Mouse (Mus musculus) CH12.LX (cell line): Measurements from ENCODE around the gene Tbr1. TPM values are rescaled to one million over a fixed set of nuclear protein-coding genes. Genes with fewer than 3 reads are reported as not detected.

Experiments
- DNase-seq: peaks from one replicate; pipeline ENCODE4 v3.0.0-alpha.2; 2013; ENCODE audit errors: extremely low read depth
- H3K27ac ChIP-seq: 2 replicates; pipeline ENCODE4 v1.5.1; 2012; ENCODE audit warnings: low read depth, mild to moderate bottlenecking, control low read depth, moderate library complexity; ENCODE audit not compliant: insufficient read depth
- H3K27me3 ChIP-seq: replicated peaks from 2 replicates; pipeline ENCODE3; 2012; ENCODE audit warnings: inconsistent platforms
- H3K36me3 ChIP-seq, 2 experiments: replicated peaks in 1 of 2; 2 replicates each; pipeline versions ENCODE3 to v1.6.1; 2012; ENCODE audit warnings: inconsistent platforms in 1 of 2, low read length in 1 of 2, mild to moderate bottlenecking in 1 of 2, mixed read lengths in 1 of 2, moderate library complexity in 1 of 2; ENCODE audit not compliant: control insufficient read depth in 1 of 2, insufficient read depth in 1 of 2
- H3K4me1 ChIP-seq, 2 experiments: 2 replicates each; pipeline ENCODE4 v1.6.1; 2012; ENCODE audit warnings: inconsistent platforms in 1 of 2, moderate library complexity in 1 of 2; ENCODE audit not compliant: insufficient read depth in 2 of 2, control insufficient read depth in 1 of 2
- H3K4me2 ChIP-seq: 2 replicates; pipeline ENCODE4 v1.6.1; 2012; ENCODE audit warnings: low read depth, mild to moderate bottlenecking, control low read depth; ENCODE audit not compliant: poor library complexity, insufficient read depth, severe bottlenecking
- H3K4me3 ChIP-seq, 3 experiments: fragments of 150-350 bp in 1 of 3; sonication (generic) in 1 of 3; replicated peaks in 1 of 3; 2 replicates each; pipeline versions ENCODE3 to v1.5.1; 2011 to 2012; ENCODE audit warnings: low read depth in 2 of 3, low read length in 2 of 3, mild to moderate bottlenecking in 2 of 3, moderate library complexity in 2 of 3, control low read depth in 1 of 3, improper control_type of control experiment in 1 of 3, inconsistent platforms in 1 of 3, mixed read lengths in 1 of 3; ENCODE audit not compliant: poor library complexity in 1 of 3
- H3K79me2 ChIP-seq: replicated peaks from 2 replicates; pipeline ENCODE4 v1.6.1; 2012; ENCODE audit warnings: mild to moderate bottlenecking, moderate library complexity; ENCODE audit not compliant: control insufficient read depth, poor library complexity, insufficient read depth, severe bottlenecking; ENCODE audit errors: extremely low read depth
- H3K9ac ChIP-seq: 2 replicates; pipeline ENCODE4 v1.6.1; 2012; ENCODE audit warnings: low read depth, mild to moderate bottlenecking, control low read depth, moderate library complexity; ENCODE audit not compliant: insufficient read depth
- H3K9me3 ChIP-seq: replicated peaks from 2 replicates; pipeline ENCODE3; 2012; ENCODE audit warnings: low read length, inconsistent platforms, mixed read lengths
- BHLHE40 ChIP-seq: IDR thresholded peaks from 2 replicates; pipeline ENCODE4 v1.6.1; 2011; ENCODE audit warnings: mild to moderate bottlenecking, low read depth, low read length, improper control_type of control experiment
- CHD1 ChIP-seq: IDR thresholded peaks from 2 replicates; pipeline ENCODE4 v1.6.1; 2012; ENCODE audit warnings: low read depth, low read length, improper control_type of control experiment, inconsistent platforms
- CTCF ChIP-seq, 2 experiments: IDR thresholded peaks in 1 of 2; conservative IDR thresholded peaks in 1 of 2; 2 replicates each; pipeline ENCODE4 v1.5.1; 2011 to 2012; ENCODE audit warnings: low read depth in 2 of 2, low read length in 2 of 2, improper control_type of control experiment in 1 of 2, inconsistent platforms in 1 of 2, mild to moderate bottlenecking in 1 of 2, moderate library complexity in 1 of 2
- ELF1 ChIP-seq: IDR thresholded peaks from 2 replicates; pipeline ENCODE4 v1.6.1; 2014; ENCODE audit warnings: low read depth, mild to moderate bottlenecking, inconsistent platforms, low read length, improper control_type of control experiment
- EP300 ChIP-seq: IDR thresholded peaks from 2 replicates; pipeline ENCODE4 v1.6.1; 2011; ENCODE audit warnings: low read length, improper control_type of control experiment
- HCFC1 ChIP-seq: IDR thresholded peaks from 2 replicates; pipeline ENCODE4 v1.6.1; 2012; ENCODE audit warnings: low read depth, mild to moderate bottlenecking, inconsistent platforms, low read length, improper control_type of control experiment
- IRF4 ChIP-seq: IDR thresholded peaks from 2 replicates; pipeline ENCODE4 v1.6.1; 2014; ENCODE audit warnings: low read depth, mild to moderate bottlenecking, inconsistent platforms, low read length, improper control_type of control experiment
- KAT2A ChIP-seq: IDR thresholded peaks from 2 replicates; pipeline ENCODE4 v1.6.1; 2012; ENCODE audit warnings: low read length, improper control_type of control experiment, inconsistent platforms; ENCODE audit not compliant: insufficient replicate concordance
- MAFK ChIP-seq: IDR thresholded peaks from 2 replicates; pipeline ENCODE4 v1.6.1; 2011; ENCODE audit warnings: low read length, improper control_type of control experiment; ENCODE audit not compliant: insufficient replicate concordance
- MAX ChIP-seq: IDR thresholded peaks from 2 replicates; pipeline ENCODE4 v1.6.1; 2011; ENCODE audit warnings: low read length, improper control_type of control experiment
- MAZ ChIP-seq: IDR thresholded peaks from 2 replicates; pipeline ENCODE4 v1.6.1; 2012; ENCODE audit warnings: low read depth, mild to moderate bottlenecking, inconsistent platforms, low read length, improper control_type of control experiment, moderate library complexity
- MEF2A ChIP-seq: IDR thresholded peaks from 2 replicates; pipeline ENCODE4 v1.6.1; 2014; ENCODE audit warnings: low read depth, mild to moderate bottlenecking, inconsistent platforms, low read length, improper control_type of control experiment, borderline replicate concordance
- MXI1 ChIP-seq: IDR thresholded peaks from 2 replicates; pipeline ENCODE4 v1.6.1; 2011; ENCODE audit warnings: mild to moderate bottlenecking, low read depth, low read length, improper control_type of control experiment
- NELFE ChIP-seq: IDR thresholded peaks from 2 replicates; pipeline ENCODE4 v1.6.1; 2011; ENCODE audit warnings: low read depth, low read length, improper control_type of control experiment
- PAX5 ChIP-seq: IDR thresholded peaks from 2 replicates; pipeline ENCODE4 v1.6.1; 2012; ENCODE audit warnings: low read length, inconsistent platforms, mixed read lengths
- POLR2A ChIP-seq: IDR thresholded peaks from 2 replicates; pipeline ENCODE4 v1.6.1; 2011; ENCODE audit warnings: low read depth, mild to moderate bottlenecking, improper control_type of control experiment, low read length
- POLR2AphosphoS2 ChIP-seq: IDR thresholded peaks from 2 replicates; pipeline ENCODE4 v1.6.1; 2011; ENCODE audit warnings: low read depth, low read length, improper control_type of control experiment
- SIN3A ChIP-seq: IDR thresholded peaks from 2 replicates; pipeline ENCODE4 v1.6.1; 2012; ENCODE audit warnings: low read length, improper control_type of control experiment, inconsistent platforms
- SMC3 ChIP-seq: IDR thresholded peaks from 2 replicates; pipeline ENCODE4 v1.6.1; 2011; ENCODE audit warnings: low read depth, low read length, improper control_type of control experiment
- TCF12 ChIP-seq: IDR thresholded peaks from 2 replicates; pipeline ENCODE4 v1.6.1; 2014; ENCODE audit warnings: low read depth, mild to moderate bottlenecking, inconsistent platforms, low read length, improper control_type of control experiment
- UBTF ChIP-seq: IDR thresholded peaks from 2 replicates; pipeline ENCODE4 v1.6.1; 2012; ENCODE audit warnings: low read depth, mild to moderate bottlenecking, inconsistent platforms, low read length, improper control_type of control experiment, moderate library complexity
- USF1 ChIP-seq: IDR thresholded peaks from 2 replicates; pipeline ENCODE4 v1.6.1; 2014; ENCODE audit warnings: low read depth, mild to moderate bottlenecking, inconsistent platforms, low read length, improper control_type of control experiment
- USF2 ChIP-seq: conservative IDR thresholded peaks from 2 replicates; pipeline ENCODE4 v1.6.1; 2011; ENCODE audit warnings: low read depth, low read length, improper control_type of control experiment
- ZC3H11A ChIP-seq: IDR thresholded peaks from 2 replicates; pipeline ENCODE4 v1.6.1; 2012; ENCODE audit warnings: low read depth, mild to moderate bottlenecking, inconsistent platforms, low read length, improper control_type of control experiment
- ZNF384 ChIP-seq: IDR thresholded peaks from 2 replicates; pipeline ENCODE4 v1.6.1; 2012; ENCODE audit warnings: low read depth, low read length, improper control_type of control experiment, inconsistent platforms
- dilution Hi-C: fragments of 300-500 bp; cut with MboI; formaldehyde crosslinking; loops from 2 replicates; pipeline ENCODE4 v1.14.3; 2020; ENCODE audit warnings: low sequenced_read_pairs; ENCODE audit not compliant: extremely low pct_unique_long_range_greater_than_20kb, extremely low pct_ligation_motif_present
- in situ Hi-C: fragments of 300-500 bp; cut with MboI; formaldehyde crosslinking; loops from 3 replicates; pipeline ENCODE4 v1.14.3; 2019; ENCODE audit warnings: low sequenced_read_pairs, low pct_ligation_motif_present, low pct_unique_long_range_greater_than_20kb, mixed read lengths
- polyA plus RNA-seq: library from polyadenylated mRNA; unstranded; fragments of >175 nt; gene quantifications from 2 replicates; pipeline ENCODE4 v1.2.1, GENCODE M21; 2012; ENCODE audit warnings: low read depth; ENCODE audit not compliant: insufficient read length
- total RNA-seq, 2 experiments: library from RNA; depleted of rRNA; stranded (reverse); fragments of 300-350 nt in 1 of 2; fragments of >200 nt in 1 of 2; gene quantifications; 2 replicates each; pipeline ENCODE4 v1.2.3; 2012 to 2014

The Tbr1 gene
- total and polyA plus RNA-seq, 3 experiments: 0.05 to 0.34 (median 0.10) TPM

- Histone ChIP-seq H3K4me1 (peaks cover 0 to 8% of the 10 kb centered on the region in 2 experiments; a peak in 2 of 4 replicates), H3K27ac (no peak overlapping the region), H3K9ac (peak overlapping the region; percentile 34; the same call in 1 of the 2 replicates), H3K27me3 (no peaks in the 10 kb centered on the region), H3K36me3 (peaks cover 5 to 10% of the 10 kb centered on the region in 2 experiments), H3K4me2 (no peak overlapping the region), H3K79me2 (no peaks in the 10 kb centered on the region), H3K9me3 (peaks cover 12% of the 10 kb centered on the region), H3K4me3 (no peak overlapping the region)
- no peak for DNase-seq
- TF ChIP-seq KAT2A (no peak), USF2 (no peak), SMC3 (no peak), POLR2AphosphoS2 (no peak), ZC3H11A (no peak), UBTF (no peak), NELFE (no peak), IRF4 (no peak), MAX (no peak), MAZ (no peak), CTCF (conservative IDR thresholded peaks at IDR 0.05 in 1 of 2, IDR thresholded peaks at IDR 0.05 in 1 of 2; ENCODE audit: low read depth in 2 of 2, low read length in 2 of 2) (no peak), USF1 (no peak)
- dilution Hi-C loops (no loop called here), in situ Hi-C loops (no loop called here)
Measured at GRCm38 (mm10) chr2:61806346-61806825, 3.7 kb downstream of the Tbr1 start.

GRCm38 (mm10) chr2:61807151-61807550, 4.4 kb downstream of the Tbr1 start:
- DNase-seq: no peak
- dilution Hi-C loops: no loop called here
- Histone ChIP-seq H3K4me2 (peak overlapping the region; percentile 34), H3K4me3 (peak overlapping the region in 2 of 3 experiments; percentile 22 to 44), H3K4me1 (peaks cover 0 to 8% of the 10 kb centered on the region in 2 experiments; a peak in 2 of 4 replicates), H3K9ac (peak overlapping the region; percentile 34), H3K27ac (peak overlapping the region; percentile 31), H3K36me3 (peaks cover 10 to 16% of the 10 kb centered on the region in 2 experiments), H3K27me3 (no peaks in the 10 kb centered on the region), H3K79me2 (no peaks in the 10 kb centered on the region), H3K9me3 (peaks cover 20% of the 10 kb centered on the region)
- in situ Hi-C loops: no loop called here
- TF ChIP-seq MXI1 (no peak; the same call in 1 of the 2 replicates), KAT2A (0 out of 2 replicates have a peak, but pooled peaks have one; percentile 19), POLR2AphosphoS2 (no peak), HCFC1 (no peak), NELFE (peak; percentile 26; the same call in 1 of the 2 replicates), POLR2A (peak; percentile 39; the same call in 1 of the 2 replicates), MEF2A (no peak), ELF1 (0 out of 2 replicates have a peak, but pooled peaks have one; percentile 10), MAFK (no peak), PAX5 (no peak), CHD1 (0 out of 2 replicates have a peak, but pooled peaks have one; percentile 46), ZNF384 (no peak), USF1 (no peak), BHLHE40 (0 out of 2 replicates have a peak, but pooled peaks have one; percentile 5), TCF12 (no peak; the same call in 1 of the 2 replicates), MAX (peak; percentile 51; the same call in 1 of the 2 replicates), EP300 (no peak), SIN3A (0 out of 2 replicates have a peak, but pooled peaks have one; percentile 46), ZC3H11A (no peak), SMC3 (no peak)
